Mouse (Mus musculus) MEL (cell line): ENCODE data around the gene Rnf212b. TPM values are rescaled to one million over a fixed set of nuclear protein-coding genes. Genes with fewer than 3 reads are reported as not detected.

Experiments used
- DNase-seq: peaks from one replicate; pipeline ENCODE4 v3.0.0; 2011; ENCODE audit warnings: low read depth, low spot score
- H3K27ac ChIP-seq: 2 replicates; pipeline ENCODE4 v1.5.1; 2012; ENCODE audit warnings: low read depth, mild to moderate bottlenecking, control low read depth, low read length, moderate library complexity; ENCODE audit not compliant: control insufficient read depth
- H3K27me3 ChIP-seq, 2 experiments: fragments of 150-350 bp in 1 of 2; sonication (generic) in 1 of 2; 2 replicates each; pipeline ENCODE4 v1.6.1; 2012; ENCODE audit warnings: low read length in 2 of 2, mild to moderate bottlenecking in 2 of 2, improper control_type of control experiment in 1 of 2, moderate library complexity in 1 of 2; ENCODE audit not compliant: insufficient read depth in 2 of 2, control insufficient read depth in 1 of 2
- H3K36me3 ChIP-seq, 2 experiments: 2 replicates each; pipeline ENCODE4 v1.6.1; 2012 to 2014; ENCODE audit warnings: low read length in 2 of 2, improper control_type of control experiment in 1 of 2, inconsistent platforms in 1 of 2, mild to moderate bottlenecking in 1 of 2; ENCODE audit not compliant: insufficient read depth in 2 of 2, control insufficient read depth in 1 of 2
- H3K4me1 ChIP-seq, 2 experiments: fragments of 150-350 bp in 1 of 2; sonication (generic) in 1 of 2; 2 replicates each; pipeline ENCODE4 v1.6.1; 2012; ENCODE audit warnings: low read length in 2 of 2, improper control_type of control experiment in 1 of 2, mild to moderate bottlenecking in 1 of 2; ENCODE audit not compliant: insufficient read depth in 2 of 2, control insufficient read depth in 1 of 2
- H3K4me3 ChIP-seq, 2 experiments: fragments of 150-350 bp in 1 of 2; sonication (generic) in 1 of 2; 2 replicates each; pipeline ENCODE4 v1.5.1; 2012; ENCODE audit warnings: low read depth in 2 of 2, low read length in 2 of 2, mild to moderate bottlenecking in 2 of 2, moderate library complexity in 2 of 2, control low read depth in 1 of 2, improper control_type of control experiment in 1 of 2; ENCODE audit not compliant: control insufficient read depth in 1 of 2, insufficient read depth in 1 of 2
- H3K79me2 ChIP-seq: 2 replicates; pipeline ENCODE4 v1.6.1; 2012; ENCODE audit warnings: mild to moderate bottlenecking, low read length, moderate library complexity; ENCODE audit not compliant: control insufficient read depth, poor library complexity, insufficient read depth
- H3K9ac ChIP-seq: 2 replicates; pipeline ENCODE4 v1.6.1; 2012; ENCODE audit warnings: low read depth, mild to moderate bottlenecking, control low read depth, low read length, moderate library complexity; ENCODE audit not compliant: control insufficient read depth, poor library complexity, severe bottlenecking
- H3K9me3 ChIP-seq: fragments of 150-350 bp; sonication (generic); replicated peaks from 2 replicates; pipeline ENCODE4 v1.6.1; 2012; ENCODE audit warnings: mild to moderate bottlenecking, low read length, improper control_type of control experiment, moderate library complexity; ENCODE audit not compliant: insufficient read depth
- BHLHE40 ChIP-seq: IDR thresholded peaks from 2 replicates; pipeline ENCODE4 v1.6.1; 2012; ENCODE audit warnings: low read depth, mild to moderate bottlenecking, inconsistent platforms, low read length, improper control_type of control experiment, borderline replicate concordance
- CHD1 ChIP-seq: IDR thresholded peaks from 2 replicates; pipeline ENCODE4 v1.6.1; 2012; ENCODE audit warnings: low read depth, mild to moderate bottlenecking, inconsistent platforms, low read length, improper control_type of control experiment
- CHD2 ChIP-seq: IDR thresholded peaks from 2 replicates; pipeline ENCODE4 v1.6.1; 2011; ENCODE audit warnings: low read length, improper control_type of control experiment
- CTCF ChIP-seq, 3 experiments: IDR thresholded peaks in 2 of 3; conservative IDR thresholded peaks in 1 of 3; 2 replicates each; pipeline ENCODE4 v1.5.1; 2011 to 2012; ENCODE audit warnings: low read length in 3 of 3, low read depth in 2 of 3, mild to moderate bottlenecking in 2 of 3, improper control_type of control experiment in 1 of 3, inconsistent platforms in 1 of 3, mixed read lengths in 1 of 3, moderate library complexity in 1 of 3; ENCODE audit not compliant: control insufficient read depth in 1 of 3, insufficient read depth in 1 of 3, poor library complexity in 1 of 3, severe bottlenecking in 1 of 3
- ELF1 ChIP-seq: IDR thresholded peaks from 2 replicates; pipeline ENCODE4 v1.6.1; 2014; ENCODE audit warnings: low read depth, mild to moderate bottlenecking, inconsistent platforms, low read length, improper control_type of control experiment, moderate library complexity
- EP300 ChIP-seq, 2 experiments: IDR thresholded peaks; 2 replicates each; pipeline ENCODE4 v1.6.1; 2011; ENCODE audit warnings: improper control_type of control experiment in 2 of 2, low read length in 2 of 2, low read depth in 1 of 2, mild to moderate bottlenecking in 1 of 2
- ETS1 ChIP-seq: IDR thresholded peaks from 2 replicates; pipeline ENCODE4 v1.6.1; 2012; ENCODE audit warnings: low read depth, mild to moderate bottlenecking, inconsistent platforms, low read length, improper control_type of control experiment, moderate library complexity
- GABPA ChIP-seq: IDR thresholded peaks from 2 replicates; pipeline ENCODE4 v1.6.1; 2012; ENCODE audit warnings: low read depth, mild to moderate bottlenecking, inconsistent platforms, low read length, improper control_type of control experiment, moderate library complexity
- GATA1 ChIP-seq: IDR thresholded peaks from 2 replicates; pipeline ENCODE4 v1.6.1; 2011; ENCODE audit warnings: low read depth, low read length, improper control_type of control experiment
- HCFC1 ChIP-seq: IDR thresholded peaks from 2 replicates; pipeline ENCODE4 v1.6.1; 2012; ENCODE audit warnings: low read depth, mild to moderate bottlenecking, inconsistent platforms, low read length, improper control_type of control experiment, moderate library complexity
- JUND ChIP-seq: IDR thresholded peaks from 2 replicates; pipeline ENCODE4 v1.6.1; 2011; ENCODE audit warnings: low read depth, mild to moderate bottlenecking, improper control_type of control experiment, low read length
- KAT2A ChIP-seq: conservative IDR thresholded peaks from 2 replicates; pipeline ENCODE4 v1.6.1; 2012; ENCODE audit warnings: low read depth, low read length, improper control_type of control experiment, inconsistent platforms
- MAFK ChIP-seq: IDR thresholded peaks from 2 replicates; pipeline ENCODE4 v1.6.1; 2011; ENCODE audit warnings: low read depth, mild to moderate bottlenecking, low read length, improper control_type of control experiment, borderline replicate concordance
- MAX ChIP-seq: IDR thresholded peaks from 2 replicates; pipeline ENCODE4 v1.6.1; 2011; ENCODE audit warnings: low read length, improper control_type of control experiment
- MXI1 ChIP-seq: IDR thresholded peaks from 2 replicates; pipeline ENCODE4 v1.6.1; 2011; ENCODE audit warnings: mild to moderate bottlenecking, low read depth, low read length, improper control_type of control experiment
- MYB ChIP-seq: IDR thresholded peaks from 2 replicates; pipeline ENCODE4 v1.6.1; 2011; ENCODE audit warnings: mild to moderate bottlenecking, low read depth, low read length, improper control_type of control experiment
- NELFE ChIP-seq: IDR thresholded peaks from 2 replicates; pipeline ENCODE4 v1.6.1; 2011; ENCODE audit warnings: low read depth, low read length, improper control_type of control experiment
- NRF1 ChIP-seq: IDR thresholded peaks from 2 replicates; pipeline ENCODE4 v1.6.1; 2014; ENCODE audit warnings: low read depth, mild to moderate bottlenecking, inconsistent platforms, low read length, improper control_type of control experiment, moderate library complexity; ENCODE audit not compliant: poor library complexity, insufficient read depth, severe bottlenecking
- POLR2A ChIP-seq, 2 experiments: IDR thresholded peaks; 2 replicates each; pipeline ENCODE4 v1.6.1; 2011 to 2012; ENCODE audit warnings: low read length in 2 of 2, mild to moderate bottlenecking in 2 of 2, control low read depth in 1 of 2, improper control_type of control experiment in 1 of 2, low read depth in 1 of 2, moderate library complexity in 1 of 2; ENCODE audit not compliant: control insufficient read depth in 1 of 2, insufficient read depth in 1 of 2, poor library complexity in 1 of 2
- POLR2AphosphoS2 ChIP-seq: IDR thresholded peaks from 2 replicates; pipeline ENCODE4 v1.6.1; 2011; ENCODE audit warnings: low read length, improper control_type of control experiment
- POLR2AphosphoS5 ChIP-seq: IDR thresholded peaks from 2 replicates; pipeline ENCODE4 v1.6.1; 2012; ENCODE audit warnings: low read depth, borderline replicate concordance, mild to moderate bottlenecking, inconsistent platforms, low read length, moderate library complexity, mixed read lengths
- SIN3A ChIP-seq: IDR thresholded peaks from 2 replicates; pipeline ENCODE4 v1.6.1; 2012; ENCODE audit warnings: low read length, improper control_type of control experiment, inconsistent platforms
- SMC3 ChIP-seq: IDR thresholded peaks from 2 replicates; pipeline ENCODE4 v1.6.1; 2011; ENCODE audit warnings: low read depth, low read length, improper control_type of control experiment
- TAL1 ChIP-seq: IDR thresholded peaks from 2 replicates; pipeline ENCODE4 v1.6.1; 2012; ENCODE audit warnings: mild to moderate bottlenecking, inconsistent platforms, low read length, moderate library complexity, mixed read lengths
- TBP ChIP-seq: IDR thresholded peaks from 2 replicates; pipeline ENCODE4 v1.8.0; 2011; ENCODE audit warnings: low read depth, low read length, improper control_type of control experiment
- USF1 ChIP-seq: IDR thresholded peaks from 2 replicates; pipeline ENCODE4 v1.6.1; 2014; ENCODE audit warnings: low read depth, mild to moderate bottlenecking, inconsistent platforms, low read length, improper control_type of control experiment, moderate library complexity
- USF2 ChIP-seq, 2 experiments: IDR thresholded peaks; 2 replicates each; pipeline ENCODE4 v1.6.1; 2011 to 2012; ENCODE audit warnings: improper control_type of control experiment in 2 of 2, low read length in 2 of 2, borderline replicate concordance in 1 of 2, inconsistent platforms in 1 of 2, low read depth in 1 of 2, mild to moderate bottlenecking in 1 of 2; ENCODE audit not compliant: insufficient read depth in 1 of 2
- ZKSCAN1 ChIP-seq: IDR thresholded peaks from 2 replicates; pipeline ENCODE4 v1.6.1; 2012; ENCODE audit warnings: low read depth, mild to moderate bottlenecking, inconsistent platforms, low read length, improper control_type of control experiment, moderate library complexity
- ZMIZ1 ChIP-seq: IDR thresholded peaks from 2 replicates; pipeline ENCODE4 v1.6.1; 2012; ENCODE audit warnings: low read depth, mild to moderate bottlenecking, inconsistent platforms, low read length, improper control_type of control experiment, moderate library complexity
- ZNF384 ChIP-seq: IDR thresholded peaks from 2 replicates; pipeline ENCODE4 v1.6.1; 2012; ENCODE audit warnings: low read depth, mild to moderate bottlenecking, inconsistent platforms, low read length, improper control_type of control experiment
- polyA plus RNA-seq, 2 experiments: library from polyadenylated mRNA; stranded (reverse) in 1 of 2; unstranded in 1 of 2; fragments of >175 nt in 1 of 2; fragments of >200 nt in 1 of 2; gene quantifications; 2 replicates each; pipeline versions ENCODE4 v1.2.1 to v1.2.4; 2012; ENCODE audit warnings: low replicate concordance in 2 of 2, low read depth in 1 of 2; ENCODE audit not compliant: insufficient read length in 2 of 2, insufficient read depth in 1 of 2, missing spikeins in 1 of 2
- total RNA-seq: library from RNA; depleted of rRNA; stranded (reverse); fragments of 300-350 nt; gene quantifications from 2 replicates; pipeline ENCODE4 v1.2.3, GENCODE M21; 2012

Gene Rnf212b
- total and polyA plus RNA-seq, 3 experiments = not detected

DNA sequence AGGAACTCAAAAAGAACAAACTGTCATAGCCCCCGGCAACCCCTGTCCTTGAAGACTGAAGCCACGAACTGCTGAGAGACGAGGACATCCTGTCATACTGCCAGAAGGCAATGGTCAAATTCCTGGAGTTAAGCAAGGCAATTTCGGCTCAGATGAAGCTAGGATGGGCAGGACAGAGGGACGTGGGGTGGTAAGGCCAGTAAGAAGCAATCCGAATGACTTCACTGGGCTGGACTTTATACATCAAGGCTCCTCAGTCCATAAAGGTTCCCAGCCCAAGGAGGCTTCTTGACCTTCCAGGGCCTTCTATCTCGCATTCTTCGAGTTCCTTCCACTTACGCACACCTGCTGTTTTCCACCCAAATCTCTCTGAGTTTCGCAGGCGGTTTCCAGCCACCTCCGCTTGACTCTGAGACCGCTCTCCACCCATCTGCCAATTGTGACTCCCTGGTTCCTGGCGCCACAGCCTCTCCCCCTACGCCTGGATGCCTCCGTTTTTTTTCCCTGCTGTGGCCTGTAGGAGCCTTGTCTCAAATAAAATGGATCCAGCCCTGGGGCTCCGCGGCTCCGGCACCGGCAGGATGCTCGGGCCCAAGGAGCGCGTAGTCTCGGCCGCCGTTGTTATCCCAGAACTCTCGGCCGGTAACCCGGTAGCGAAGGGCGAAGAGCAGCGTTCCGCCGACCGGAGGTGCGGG, 62.0 kb downstream of the Rnf212b start:
- no peak for DNase-seq
- H3K79me2 ChIP-seq = peaks cover 2% of the 10 kb centered on the region; the same call in 1 of the 2 replicates
- H3K4me3 ChIP-seq = peak overlapping the region; percentile 90 to 92
- peaks cover 3 to 11% of the 10 kb centered on the region in 2 experiments for H3K4me1 ChIP-seq
- no peaks in the 10 kb centered on the region for H3K27me3 ChIP-seq
- H3K36me3 ChIP-seq = peaks cover 0 to 9% of the 10 kb centered on the region in 2 experiments; a peak in 1 of 4 replicates
- no peaks in the 10 kb centered on the region for H3K9me3 ChIP-seq
- TF ChIP-seq POLR2AphosphoS2 = no peak
- no peak overlapping the region for H3K27ac ChIP-seq
- peak overlapping the region; percentile 90 for H3K9ac ChIP-seq

DNA sequence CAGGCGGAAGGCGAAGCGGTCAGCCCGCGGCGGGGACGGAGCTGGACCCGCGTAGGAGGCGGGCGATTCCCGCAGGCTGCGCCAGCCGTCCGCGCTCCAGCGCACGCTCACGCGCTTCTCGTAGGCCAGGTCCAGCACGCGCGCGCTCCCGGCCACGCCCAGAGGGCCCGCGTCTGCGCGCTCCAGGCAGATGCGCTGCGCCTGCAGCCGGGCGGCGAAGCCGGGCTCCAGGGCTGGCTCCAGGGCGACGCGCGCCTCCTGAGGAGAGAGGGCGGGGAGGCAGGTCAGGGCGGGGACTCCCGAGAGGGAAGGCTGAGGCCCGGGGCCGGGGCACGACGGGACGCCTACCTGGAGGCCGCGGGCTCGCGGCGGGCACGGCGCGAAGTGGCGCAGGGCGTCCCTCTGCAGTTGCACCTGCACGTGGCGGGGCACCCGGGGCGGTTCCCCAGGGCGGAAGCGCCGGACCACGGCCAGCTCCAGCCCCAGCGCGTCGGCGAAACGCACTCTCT, 62.7 kb downstream of the Rnf212b start:
- Histone ChIP-seq H3K36me3 (peaks cover 0 to 9% of the 10 kb centered on the region in 2 experiments; a peak in 1 of 4 replicates), H3K4me1 (peaks cover 3 to 11% of the 10 kb centered on the region in 2 experiments), H3K27me3 (no peaks in the 10 kb centered on the region), H3K4me3 (peak overlapping the region; percentile 90 to 92), H3K79me2 (peaks cover 2% of the 10 kb centered on the region; the same call in 1 of the 2 replicates), H3K9ac (peak overlapping the region; percentile 90), H3K27ac (no peak overlapping the region), H3K9me3 (no peaks in the 10 kb centered on the region)
- peak; percentile 96 for DNase-seq
- TF ChIP-seq EP300 (IDR thresholded peaks at IDR 0.05; ENCODE audit: low read depth in 1 of 2, low read length in 2 of 2) (no peak), CHD1 (no peak), ELF1 (0 out of 2 replicates have a peak, but pooled peaks have one; percentile 8), POLR2A (IDR thresholded peaks at IDR 0.05; ENCODE audit: control insufficient read depth in 1 of 2, insufficient read depth in 1 of 2, low read depth in 1 of 2, low read length in 2 of 2, poor library complexity in 1 of 2) (peak; percentile 55 to 77; a peak in 3 of 4 replicates), NELFE (peak; percentile 77), MAFK (no peak), JUND (no peak), CHD2 (no peak), USF2 (IDR thresholded peaks at IDR 0.05; ENCODE audit: borderline replicate concordance in 1 of 2, insufficient read depth in 1 of 2, low read depth in 1 of 2, low read length in 2 of 2) (no peak), ETS1 (no peak), ZMIZ1 (no peak), TBP (0 out of 2 replicates have a peak, but pooled peaks have one; percentile 5), GATA1 (no peak), HCFC1 (peak; percentile 66), POLR2AphosphoS5 (no peak), GABPA (no peak), SIN3A (peak; percentile 41; the same call in 1 of the 2 replicates), ZKSCAN1 (no peak), TAL1 (no peak), NRF1 (peak; percentile 80), POLR2AphosphoS2 (peak; percentile 50; the same call in 1 of the 2 replicates), KAT2A (no peak), MAX (peak; percentile 69), CTCF (IDR thresholded peaks at IDR 0.05 in 2 of 3, conservative IDR thresholded peaks at IDR 0.05 in 1 of 3; ENCODE audit: control insufficient read depth in 1 of 3, insufficient read depth in 1 of 3, low read depth in 2 of 3, low read length in 3 of 3, poor library complexity in 1 of 3, severe bottlenecking in 1 of 3) (no peak), BHLHE40 (peak; percentile 54; the same call in 1 of the 2 replicates), SMC3 (no peak), ZNF384 (no peak), MXI1 (peak; percentile 81; the same call in 1 of the 2 replicates), MYB (no peak), USF1 (peak; percentile 32; the same call in 1 of the 2 replicates)
